Mouse (Mus musculus): ENCODE measurements at regions not wholly inside any gene's neighbourhood (a gene's known extent, or its start where the extent isn't known, plus 50 kb on each side); places are given as distances from the start of the nearest gene placed in this dataset.

GRCm38 (mm10) chr4:55134339-55134738, 189.5 kb downstream of the Zfp462 start:
- Histone ChIP-seq H3K36me3 (no peaks in the 10 kb centered on the region), H3K9me3 (no peaks in the 10 kb centered on the region), H3K4me1 (replicated peaks) (peaks cover 12% of the 10 kb centered on the region), H3K4me3 (no peak overlapping the region), H3K27me3 (ENCODE audit: insufficient read depth, poor library complexity, severe bottlenecking) (no peaks in the 10 kb centered on the region), H3K27ac (no peak overlapping the region)
- no peak for DNase-seq (ENCODE audit: low spot score)
- WGBS = 93% methylated on average over 4 of the region's 4 CpGs

- H3K27ac ChIP-seq = no peak overlapping the region
- no peaks in the 10 kb centered on the region for H3K27me3 ChIP-seq (ENCODE audit: insufficient read depth, poor library complexity, severe bottlenecking)
- DNase-seq (ENCODE audit: low spot score) = no peak
- H3K4me3 ChIP-seq = no peak overlapping the region
- H3K9me3 ChIP-seq = no peaks in the 10 kb centered on the region
- H3K36me3 ChIP-seq = no peaks in the 10 kb centered on the region
- H3K4me1 ChIP-seq (replicated peaks) = peaks cover 12% of the 10 kb centered on the region
- 47% methylated on average over 4 of the region's 4 CpGs for WGBS
These were observed 189.9 kb downstream of the Zfp462 start for GRCm38 (mm10) chr4:55134791-55135190.

DNA sequence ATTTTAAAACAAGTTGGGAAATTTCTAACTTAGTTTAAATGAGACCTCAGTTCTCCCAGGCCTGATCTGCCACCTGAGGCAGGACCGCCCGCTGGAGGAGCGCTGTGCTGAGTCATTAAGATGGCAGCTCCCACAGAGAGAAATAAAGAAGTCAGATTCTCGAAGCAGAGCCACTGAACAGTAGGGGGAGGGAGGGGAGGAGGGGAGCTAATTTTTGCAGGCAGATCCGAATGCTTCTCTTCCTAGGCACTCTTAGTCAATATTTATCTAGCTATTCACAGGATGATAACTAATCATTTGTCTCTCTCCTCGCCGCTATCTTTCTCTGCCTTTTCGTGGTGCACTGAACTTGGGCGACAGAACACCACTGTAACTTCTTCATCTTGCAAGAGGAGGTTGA, 191.4 kb downstream of the Zfp462 start:
- H3K4me1 ChIP-seq (replicated peaks) = peaks cover 12% of the 10 kb centered on the region
- H3K36me3 ChIP-seq = no peaks in the 10 kb centered on the region
- H3K27ac ChIP-seq = 0 out of 2 replicates have a peak overlapping the region, but pooled peaks have one; percentile 29
- 8% methylated on average over 9 of the region's 9 CpGs for WGBS
- no peaks in the 10 kb centered on the region for H3K27me3 ChIP-seq (ENCODE audit: insufficient read depth, poor library complexity, severe bottlenecking)
- DNase-seq (ENCODE audit: low spot score) = peak; percentile 40
- no peaks in the 10 kb centered on the region for H3K9me3 ChIP-seq
- no peak overlapping the region; the same call in 1 of the 2 replicates for H3K4me3 ChIP-seq

DNA sequence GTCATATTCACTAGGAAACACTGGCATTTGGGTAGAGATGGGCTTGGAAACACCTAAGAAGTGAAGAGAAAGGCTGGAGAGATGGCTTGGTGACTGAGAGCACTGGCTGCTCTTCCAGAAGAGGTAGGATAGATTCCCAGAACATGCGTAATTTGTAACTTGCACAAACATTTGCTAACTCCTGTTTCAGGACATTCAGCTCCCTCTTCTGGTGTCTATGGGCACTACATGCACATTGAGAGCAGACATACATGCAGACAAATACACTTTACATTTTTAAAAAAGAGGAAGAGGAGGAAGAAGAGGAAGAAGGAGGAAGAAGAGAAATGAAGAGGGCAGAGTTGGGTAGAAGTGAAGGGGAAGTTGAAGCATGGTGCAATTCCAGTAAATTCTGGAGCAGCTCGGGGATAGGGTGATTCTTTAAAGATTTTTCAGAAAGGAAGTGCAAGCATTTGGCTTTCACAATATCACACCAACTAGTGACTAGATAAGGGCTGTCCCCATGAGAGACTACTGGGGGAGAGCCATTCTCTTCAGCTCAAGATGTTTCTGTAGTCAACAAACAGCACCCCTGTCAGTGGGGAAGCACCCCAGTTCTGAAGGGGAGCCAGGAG, 193.0 kb downstream of the Zfp462 start:
- DNase-seq (ENCODE audit: low spot score) = no peak
- Histone ChIP-seq H3K27ac (no peak overlapping the region), H3K9me3 (no peaks in the 10 kb centered on the region), H3K4me1 (replicated peaks) (peaks cover 12% of the 10 kb centered on the region), H3K27me3 (ENCODE audit: insufficient read depth, poor library complexity, severe bottlenecking) (no peaks in the 10 kb centered on the region), H3K4me3 (no peak overlapping the region), H3K36me3 (no peaks in the 10 kb centered on the region)
- WGBS = 95% methylated on average over 2 of the region's 2 CpGs

- Histone ChIP-seq H3K36me3 (no peaks in the 10 kb centered on the region), H3K27me3 (ENCODE audit: insufficient read depth, poor library complexity, severe bottlenecking) (no peaks in the 10 kb centered on the region), H3K9me3 (no peaks in the 10 kb centered on the region), H3K4me3 (no peak overlapping the region), H3K27ac (no peak overlapping the region), H3K4me1 (replicated peaks) (peaks cover 23% of the 10 kb centered on the region)
- DNase-seq (ENCODE audit: low spot score) = no peak
These were observed 196.5 kb downstream of the Zfp462 start for GRCm38 (mm10) chr4:55141317-55141716.

- H3K27ac ChIP-seq = no peak overlapping the region
- H3K4me1 ChIP-seq (replicated peaks) = peaks cover 18% of the 10 kb centered on the region
- WGBS = 78% methylated on average over 8 of the region's 8 CpGs
- no peak overlapping the region for H3K4me3 ChIP-seq
- H3K27me3 ChIP-seq (ENCODE audit: insufficient read depth, poor library complexity, severe bottlenecking) = no peaks in the 10 kb centered on the region
- H3K9me3 ChIP-seq = no peaks in the 10 kb centered on the region
- no peaks in the 10 kb centered on the region for H3K36me3 ChIP-seq
- no peak for DNase-seq (ENCODE audit: low spot score)
These were observed 197.3 kb downstream of the Zfp462 start for GRCm38 (mm10) chr4:55141923-55142732.

- H3K4me1 ChIP-seq (replicated peaks) = peaks cover 24% of the 10 kb centered on the region
- no peak overlapping the region for H3K27ac ChIP-seq
- H3K27me3 ChIP-seq (ENCODE audit: insufficient read depth, poor library complexity, severe bottlenecking) = no peaks in the 10 kb centered on the region
- no peaks in the 10 kb centered on the region for H3K9me3 ChIP-seq
- no peak overlapping the region for H3K4me3 ChIP-seq
- no peaks in the 10 kb centered on the region for H3K36me3 ChIP-seq
- DNase-seq (ENCODE audit: low spot score) = no peak
These were observed 198.6 kb downstream of the Zfp462 start for GRCm38 (mm10) chr4:55143400-55143799.

- no peak overlapping the region for H3K27ac ChIP-seq
- H3K27me3 ChIP-seq (ENCODE audit: insufficient read depth, poor library complexity, severe bottlenecking) = no peaks in the 10 kb centered on the region
- peaks cover 29% of the 10 kb centered on the region for H3K4me1 ChIP-seq (replicated peaks)
- H3K36me3 ChIP-seq = no peaks in the 10 kb centered on the region
- H3K4me3 ChIP-seq = no peak overlapping the region
- 52% methylated on average over 1 of the region's 1 CpGs for WGBS
- peak; percentile 12 for DNase-seq (ENCODE audit: low spot score)
- no peaks in the 10 kb centered on the region for H3K9me3 ChIP-seq
These were observed 200.1 kb downstream of the Zfp462 start for GRCm38 (mm10) chr4:55144995-55145394.

DNA sequence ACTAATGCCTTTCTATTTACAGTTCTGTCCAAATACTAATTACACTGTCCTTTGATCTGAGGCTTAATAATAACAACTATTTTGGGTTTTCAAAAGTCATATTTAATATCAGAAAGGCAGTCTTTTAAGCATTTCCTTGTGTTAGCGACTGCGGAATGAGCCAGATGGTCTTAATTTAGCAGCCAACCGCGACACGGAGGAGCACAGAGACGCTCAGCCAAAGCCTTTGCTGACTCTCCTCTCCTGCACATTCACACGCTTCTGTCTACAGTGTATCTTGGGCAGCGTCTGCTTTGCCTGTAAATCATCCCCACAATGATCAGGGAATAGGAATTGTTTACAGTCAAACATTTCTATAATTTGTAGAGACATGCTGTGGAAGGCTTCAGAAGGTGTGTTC, 201.1 kb downstream of the Zfp462 start:
- Histone ChIP-seq H3K4me1 (replicated peaks) (peaks cover 29% of the 10 kb centered on the region), H3K36me3 (no peaks in the 10 kb centered on the region), H3K27ac (peak overlapping the region; percentile 54), H3K27me3 (ENCODE audit: insufficient read depth, poor library complexity, severe bottlenecking) (no peaks in the 10 kb centered on the region), H3K4me3 (no peak overlapping the region), H3K9me3 (no peaks in the 10 kb centered on the region)
- no peak for DNase-seq (ENCODE audit: low spot score)
- WGBS = 49% methylated on average over 8 of the region's 8 CpGs

DNA sequence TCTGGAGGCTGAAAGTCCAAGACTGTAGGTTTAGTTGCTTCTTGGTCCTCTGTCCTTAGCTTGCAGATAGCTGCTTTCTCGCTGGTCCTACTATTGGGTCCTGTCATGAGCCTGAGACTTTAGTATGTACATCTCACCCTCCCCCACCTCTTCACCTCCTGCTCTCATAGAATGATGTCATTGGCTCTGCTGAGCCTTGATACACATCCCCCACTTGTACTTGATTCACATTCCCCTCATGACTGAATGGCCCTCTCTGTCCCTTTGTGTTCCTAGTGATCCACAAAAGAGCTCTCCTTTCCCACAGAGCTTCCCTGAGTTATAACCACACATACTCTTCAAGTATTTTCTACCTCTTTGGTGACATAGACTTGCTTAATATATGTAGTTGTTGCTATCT, 201.5 kb upstream of the Rad23b start:
- H3K4me1 ChIP-seq (replicated peaks) = peaks cover 29% of the 10 kb centered on the region
- H3K36me3 ChIP-seq = no peaks in the 10 kb centered on the region
- H3K9me3 ChIP-seq = no peaks in the 10 kb centered on the region
- H3K4me3 ChIP-seq = no peak overlapping the region
- peak overlapping the region; percentile 75 for H3K27ac ChIP-seq
- WGBS = 81% methylated on average over 1 of the region's 1 CpGs
- no peak for DNase-seq (ENCODE audit: low spot score)
- no peaks in the 10 kb centered on the region for H3K27me3 ChIP-seq (ENCODE audit: insufficient read depth, poor library complexity, severe bottlenecking)

- Histone ChIP-seq H3K9me3 (no peaks in the 10 kb centered on the region), H3K4me1 (replicated peaks) (no peaks in the 10 kb centered on the region), H3K4me3 (no peak overlapping the region), H3K27ac (no peak overlapping the region), H3K27me3 (ENCODE audit: insufficient read depth, poor library complexity, severe bottlenecking) (no peaks in the 10 kb centered on the region), H3K36me3 (no peaks in the 10 kb centered on the region)
- DNase-seq (ENCODE audit: low spot score) = no peak
- 84% methylated on average over 3 of the region's 3 CpGs for WGBS
These were observed 195.3 kb upstream of the Rad23b start for GRCm38 (mm10) chr4:55154556-55154955.

DNA sequence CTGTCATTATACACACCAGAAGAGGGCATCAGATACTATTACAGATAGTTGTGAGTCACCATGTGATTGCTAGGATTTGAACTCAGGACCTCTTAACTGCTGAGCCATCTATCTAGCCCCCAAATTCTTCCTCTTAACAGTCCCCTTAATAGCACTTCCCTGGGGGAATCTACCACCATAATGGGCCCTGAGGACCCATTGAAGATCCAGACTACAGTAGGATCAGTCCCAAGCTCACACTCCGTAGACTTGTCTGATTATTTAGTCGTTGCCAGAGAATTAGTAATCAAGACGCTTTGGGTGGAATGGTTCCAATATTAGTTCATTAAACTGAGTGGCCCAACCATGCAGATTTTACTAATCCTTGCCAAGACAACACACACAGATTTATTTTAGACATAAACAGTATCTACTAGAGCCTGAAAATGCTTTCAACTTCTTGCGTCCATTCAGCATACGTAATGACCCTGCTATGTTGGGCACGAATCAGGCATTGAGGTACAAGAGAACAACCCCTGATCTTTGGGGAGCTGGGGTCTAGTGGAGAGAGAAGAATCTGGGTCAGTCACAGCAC, 191.6 kb upstream of the Rad23b start:
- WGBS = 93% methylated on average over 6 of the region's 6 CpGs
- Histone ChIP-seq H3K9me3 (no peaks in the 10 kb centered on the region), H3K4me3 (no peak overlapping the region), H3K4me1 (replicated peaks) (no peaks in the 10 kb centered on the region), H3K27ac (no peak overlapping the region), H3K36me3 (no peaks in the 10 kb centered on the region), H3K27me3 (ENCODE audit: insufficient read depth, poor library complexity, severe bottlenecking) (no peaks in the 10 kb centered on the region)
- no peak for DNase-seq (ENCODE audit: low spot score)

GRCm38 (mm10) chr4:55166266-55166665, 183.6 kb upstream of the Rad23b start:
- no peak overlapping the region for H3K4me3 ChIP-seq
- WGBS = 86% methylated on average over 6 of the region's 6 CpGs
- H3K4me1 ChIP-seq (replicated peaks) = no peaks in the 10 kb centered on the region
- no peak for DNase-seq (ENCODE audit: low spot score)
- H3K27ac ChIP-seq = no peak overlapping the region
- H3K27me3 ChIP-seq (ENCODE audit: insufficient read depth, poor library complexity, severe bottlenecking) = no peaks in the 10 kb centered on the region
- no peaks in the 10 kb centered on the region for H3K9me3 ChIP-seq
- H3K36me3 ChIP-seq = no peaks in the 10 kb centered on the region

All from hindbrain, embryonic 10.5 days (tissue).